In genomic region chr17:52320586-52320985, GRCm38 (mm10) we compare ENCODE assay signal across 11 mouse cellular contexts.
"Had no signal": no experiment of that assay in that cellular context is flagged by ENCODE, and none has a peak within 500 bp of the region (broad histone marks: within the 10 kb centered on the region; RNA-seq: fewer than 3 reads in every experiment).

No protein-coding gene starts in this region.

- H3K4me2 ChIP-seq: limb, embryonic 13.5 days; neural tube, embryonic 15.5 days had no signal

- H3K4me3 ChIP-seq: limb, embryonic 13.5 days; myocyte; neural tube, embryonic 15.5 days had no signal

- H3K9me3 ChIP-seq: limb, embryonic 13.5 days; neural tube, embryonic 15.5 days had no signal

- H3K4me1 ChIP-seq: limb, embryonic 13.5 days; neural tube, embryonic 15.5 days had no signal

- DNase-seq: kidney, postnatal 25 days; layer of hippocampus, postnatal 36 days; lung, adult 18-20 months; midbrain, embryonic 14.5 days; right cerebral cortex, adult 18-20 months; right cerebral cortex, postnatal 25 days had no signal

- H3K36me3 ChIP-seq: limb, embryonic 13.5 days; neural tube, embryonic 15.5 days had no signal

- H3K27ac ChIP-seq: limb, embryonic 13.5 days; liver, embryonic 14.5 days; neural tube, embryonic 15.5 days; stomach, postnatal 0 days had no signal

- H3K27me3 ChIP-seq: limb, embryonic 13.5 days; neural tube, embryonic 15.5 days had no signal

- H3K9ac ChIP-seq: limb, embryonic 13.5 days; liver, embryonic 14.5 days; neural tube, embryonic 15.5 days had no signal
